Mouse (Mus musculus) left cerebral cortex, postnatal 14 days (tissue): Measurements from ENCODE around the gene Zbtb20. TPM values are rescaled to one million over a fixed set of nuclear protein-coding genes. Genes with fewer than 3 reads are reported as not detected.

Source experiments
- DNase-seq, 2 experiments: peaks; one replicate each; pipeline ENCODE4 v3.0.0; 2021 to 2022; ENCODE audit warnings: low spot score in 2 of 2, mixed read lengths in 1 of 2
- intact Hi-C: fragments of 180-260 bp; cut with DNase I; formaldehyde crosslinking; loops from one replicate; pipeline ENCODE4 v1.15.1; 2025
- total RNA-seq, 2 experiments: library from RNA; stranded (reverse); gene quantifications; 2 replicates each; pipeline ENCODE4 v1.2.3; 2021

The Zbtb20 gene
- total RNA-seq, 2 experiments from 2014 or later: 48.4 to 53.0 TPM

DNA sequence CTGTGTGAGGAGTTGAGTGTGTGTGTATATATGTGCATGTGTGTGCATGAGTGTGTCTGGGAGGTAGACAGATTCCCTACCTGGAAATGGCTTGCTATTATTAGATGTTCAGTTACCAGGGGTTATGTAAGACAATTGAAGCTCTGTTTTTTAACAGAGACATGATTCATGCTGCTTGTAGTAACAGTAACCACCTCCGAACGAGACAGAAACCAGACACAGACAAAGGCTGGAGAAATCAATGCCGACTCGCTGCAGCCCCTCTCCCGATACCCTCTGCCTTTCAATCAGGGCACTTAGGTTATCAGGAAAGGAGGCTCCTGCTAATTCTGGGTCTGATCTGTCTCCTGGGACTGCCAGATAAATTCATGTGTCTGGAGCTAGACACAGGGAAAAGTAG, 681.7 kb downstream of the Zbtb20 start:
- DNase-seq: no peak
- intact Hi-C loops: no loop called here

DNA sequence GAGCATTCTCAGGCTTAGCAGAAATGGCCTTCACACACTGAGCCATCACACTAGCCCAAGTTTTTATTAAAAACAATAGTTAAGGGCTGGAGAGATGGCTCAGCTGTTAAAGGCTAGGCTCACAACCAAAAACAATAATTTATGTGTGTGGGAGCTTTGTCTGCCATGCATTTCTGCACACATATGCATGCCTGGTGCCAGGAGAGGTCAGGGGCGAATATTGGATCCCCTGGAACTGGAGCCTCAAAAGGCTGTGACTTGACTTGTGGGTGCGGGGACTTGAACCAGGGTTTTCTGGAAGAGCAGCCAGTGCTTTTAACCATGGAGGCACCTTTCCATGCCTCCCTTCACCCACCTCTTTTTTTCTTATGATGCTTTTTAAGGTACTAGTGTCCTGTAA, 685.6 kb downstream of the Zbtb20 start:
- no peak for DNase-seq
- intact Hi-C loops: no loop called here

DNA sequence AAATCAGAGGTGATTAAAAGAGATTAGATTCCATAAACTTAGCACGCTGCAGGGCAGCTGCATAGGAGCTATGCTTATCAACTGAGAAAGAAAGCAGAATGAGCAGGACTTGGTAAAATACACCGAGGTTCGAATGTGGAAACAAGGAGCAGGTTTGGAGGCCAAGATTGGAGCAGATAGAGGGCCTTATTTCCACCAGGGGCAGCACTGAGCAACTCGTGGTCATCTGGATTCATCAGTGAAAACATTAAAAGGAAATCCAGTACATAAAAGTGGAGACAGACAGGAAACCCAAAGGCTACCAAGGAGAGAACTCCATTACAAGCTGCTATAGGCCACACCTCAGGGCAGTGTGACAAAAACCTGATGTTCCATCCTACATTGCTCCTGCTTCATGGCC, 686.3 kb downstream of the Zbtb20 start:
- no peak for DNase-seq
- intact Hi-C loops: no loop called here

DNA sequence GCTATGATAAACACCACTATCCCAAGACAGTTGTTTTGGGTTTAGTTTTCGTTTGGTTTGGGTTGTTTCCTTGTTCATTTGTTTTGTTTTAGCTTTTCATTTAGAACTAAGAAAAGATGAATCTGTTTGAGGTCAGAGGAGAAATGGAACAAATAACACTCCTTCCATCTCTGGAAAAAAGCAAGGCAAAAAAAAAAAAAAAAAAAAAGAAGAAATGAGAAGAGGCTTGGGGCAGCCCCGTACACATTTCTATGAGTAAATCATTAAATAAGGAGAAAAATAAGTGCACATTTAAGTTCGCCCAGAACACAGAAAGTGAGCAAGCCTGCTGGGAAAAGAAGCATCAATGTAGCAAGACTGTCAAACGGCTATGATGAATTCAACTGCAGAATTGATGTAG, 690.2 kb downstream of the Zbtb20 start:
- DNase-seq: no peak
- intact Hi-C loops: no loop called here

DNA sequence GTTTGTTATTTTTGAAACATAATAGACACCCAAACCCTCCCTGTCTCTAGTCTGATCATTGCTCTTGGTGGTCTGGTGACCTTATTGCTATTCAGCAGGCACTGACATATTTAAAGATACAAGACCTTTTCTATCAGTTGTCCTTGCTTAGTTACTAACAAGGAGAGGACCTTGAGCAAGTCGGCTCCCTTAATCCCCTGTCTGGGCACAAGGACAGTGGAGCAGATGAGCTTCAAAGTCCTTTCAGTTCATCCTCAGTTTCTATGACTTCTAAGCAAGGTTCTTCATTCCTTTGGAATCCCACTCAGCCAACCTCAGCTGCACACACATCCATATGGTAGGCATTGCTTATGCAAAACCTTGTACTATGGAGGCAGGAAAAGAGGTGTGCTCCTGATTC, 690.8 kb downstream of the Zbtb20 start:
- intact Hi-C loops: no loop called here
- no peak for DNase-seq

DNA sequence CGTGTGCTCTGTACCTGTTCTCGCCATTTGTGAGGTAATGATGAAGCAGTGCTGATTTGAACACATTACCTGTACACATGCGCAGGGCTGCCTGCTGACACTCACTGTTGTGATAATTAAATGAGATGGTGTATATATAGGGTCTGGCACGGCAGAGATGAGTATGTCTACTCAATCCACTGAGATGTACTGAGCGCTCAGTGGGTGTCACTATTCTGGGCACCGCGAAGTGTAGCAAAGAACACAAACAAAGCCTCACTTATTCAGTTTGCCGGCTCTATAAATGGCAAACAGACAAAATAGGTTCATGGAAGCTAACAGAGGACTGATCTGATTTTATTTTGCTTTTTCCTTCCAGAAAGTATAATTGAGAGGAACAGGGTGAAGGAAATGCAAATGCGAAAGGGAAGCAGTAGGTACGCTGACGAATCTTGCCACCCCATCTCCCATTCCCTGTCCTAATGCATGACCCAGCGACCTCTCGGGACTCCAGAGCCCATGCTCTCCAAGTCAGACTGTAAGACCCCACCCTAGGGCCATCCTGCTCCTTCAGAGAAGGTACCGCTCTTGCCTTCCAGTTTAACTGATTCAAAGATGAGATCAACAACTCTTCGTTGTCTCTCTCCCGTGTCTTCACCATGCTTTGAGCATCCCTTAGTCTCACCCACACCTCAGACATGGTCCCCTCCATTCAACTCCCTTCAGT, 695.8 kb downstream of the Zbtb20 start:
- no peak for DNase-seq
- intact Hi-C loops: loop anchor here (5.0 kb wide), 1 partner anchor 59 kb away; no protein-coding TSS in a partner anchor

DNA sequence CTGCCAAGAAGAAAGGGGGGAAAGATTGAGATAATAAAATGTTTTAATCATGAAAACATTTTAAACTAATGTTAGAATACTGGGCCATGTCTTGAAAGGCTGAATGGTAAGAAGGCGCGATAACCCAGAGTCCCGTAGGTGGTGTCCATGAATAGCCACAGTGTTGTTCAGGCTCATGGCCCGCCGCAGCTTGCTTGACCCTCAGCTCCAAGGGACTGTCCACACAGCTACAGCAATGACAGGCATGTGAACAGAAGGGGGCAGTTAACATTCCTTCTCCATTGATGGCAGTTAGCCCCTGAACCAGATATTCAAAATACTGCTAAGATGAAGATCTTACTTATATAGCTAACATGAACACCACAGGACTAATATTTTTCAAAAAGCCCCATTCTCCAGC, 696.5 kb downstream of the Zbtb20 start:
- DNase-seq: no peak
- intact Hi-C loops: loop anchor here (5.0 kb wide), 1 partner anchor 60 kb away; no protein-coding TSS in a partner anchor

DNA sequence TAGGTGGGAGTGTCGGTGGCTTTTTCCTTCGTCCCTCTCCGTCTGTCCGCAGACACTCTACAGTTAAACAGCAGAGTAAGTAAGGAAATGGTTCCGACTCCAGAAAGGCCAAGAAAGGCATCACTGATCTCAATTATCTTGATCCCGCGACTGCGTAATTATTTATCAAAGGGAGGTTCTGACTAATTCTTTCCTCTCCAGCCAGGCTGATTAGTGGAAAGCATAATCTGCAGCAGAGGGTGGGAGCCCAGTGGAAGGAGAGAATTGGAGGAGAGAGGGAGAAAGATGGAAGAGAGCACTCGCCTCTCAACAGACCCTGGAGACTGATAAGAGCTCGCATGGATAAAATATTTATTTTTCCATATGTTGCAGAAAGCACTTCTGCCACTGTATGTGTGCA, 697.1 kb downstream of the Zbtb20 start:
- intact Hi-C loops: loop anchor here (5.0 kb wide), 1 partner anchor 60 kb away; no protein-coding TSS in a partner anchor
- no peak for DNase-seq

DNA sequence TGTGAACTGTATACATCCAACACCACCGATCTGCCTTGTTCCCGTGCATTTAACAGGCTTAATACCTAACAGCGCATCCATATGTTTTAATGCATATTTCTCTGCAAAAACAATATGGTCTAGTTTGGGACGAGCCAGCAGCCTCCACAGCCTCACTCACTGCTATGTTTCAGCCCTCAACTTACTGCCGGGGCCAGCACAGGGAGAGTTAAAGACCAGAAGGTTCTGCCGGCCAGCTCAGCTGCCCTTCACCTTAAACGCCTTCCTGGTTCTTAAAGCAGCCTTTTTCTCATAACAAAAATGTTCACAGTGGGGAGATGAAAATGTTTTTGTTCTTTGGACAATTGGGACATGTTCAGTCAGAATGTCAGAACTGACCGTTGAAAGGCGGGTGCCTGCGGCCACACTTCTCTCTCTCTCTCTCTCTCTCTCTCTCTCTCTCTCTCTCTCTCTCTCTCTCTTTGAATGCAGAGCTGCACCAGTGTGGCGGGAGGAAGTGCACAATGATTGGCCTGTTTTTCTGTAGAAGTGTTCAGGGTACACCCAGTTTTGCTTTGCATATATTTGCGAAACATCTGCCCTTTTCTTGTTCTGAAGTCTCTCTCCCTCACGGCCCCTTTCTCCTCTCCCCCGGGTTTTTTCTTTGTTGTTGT, 697.6 kb downstream of the Zbtb20 start:
- intact Hi-C loops: loop anchor here (5.0 kb wide), 1 partner anchor 61 kb away; no protein-coding TSS in a partner anchor
- DNase-seq: no peak

DNA sequence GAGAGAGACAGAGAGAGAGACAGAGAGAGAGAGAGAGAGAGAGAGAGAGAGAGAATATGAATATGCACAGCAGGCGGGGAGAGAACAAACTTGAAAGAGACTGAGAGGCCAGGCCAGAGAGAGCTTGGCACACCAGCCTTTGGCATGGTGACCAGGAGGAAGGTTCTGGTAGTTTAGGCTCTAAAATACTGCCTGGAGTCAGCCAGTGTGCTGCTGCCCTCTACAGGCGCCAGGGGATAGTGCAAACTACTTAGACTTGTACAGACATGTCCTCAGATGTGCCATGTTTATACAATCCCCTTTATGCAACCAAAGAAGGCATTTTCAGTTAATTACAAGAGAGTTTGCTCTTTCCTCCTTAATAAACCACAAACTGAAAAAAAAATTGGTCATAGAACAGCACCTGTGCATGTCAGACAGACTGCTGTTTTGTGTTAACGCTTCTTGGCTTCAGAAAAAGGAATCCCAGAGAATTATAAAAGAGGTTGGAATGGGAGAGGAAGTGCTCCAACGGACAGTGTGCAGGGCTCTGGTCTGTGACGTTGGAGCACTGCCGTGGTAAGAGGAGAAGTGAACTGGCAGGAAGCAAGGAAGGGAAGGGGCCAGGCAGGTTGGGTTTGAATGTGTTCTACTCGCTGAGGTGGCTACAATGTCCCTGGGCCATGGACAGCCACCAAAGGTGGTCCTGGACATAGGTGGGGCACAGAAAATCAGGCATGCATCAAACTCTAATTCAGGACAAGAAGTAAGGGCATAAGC, 698.5 kb downstream of the Zbtb20 start:
- intact Hi-C loops: loop anchor here (5.0 kb wide), 1 partner anchor 62 kb away; no protein-coding TSS in a partner anchor
- DNase-seq: peak; percentile 95 to 97

DNA sequence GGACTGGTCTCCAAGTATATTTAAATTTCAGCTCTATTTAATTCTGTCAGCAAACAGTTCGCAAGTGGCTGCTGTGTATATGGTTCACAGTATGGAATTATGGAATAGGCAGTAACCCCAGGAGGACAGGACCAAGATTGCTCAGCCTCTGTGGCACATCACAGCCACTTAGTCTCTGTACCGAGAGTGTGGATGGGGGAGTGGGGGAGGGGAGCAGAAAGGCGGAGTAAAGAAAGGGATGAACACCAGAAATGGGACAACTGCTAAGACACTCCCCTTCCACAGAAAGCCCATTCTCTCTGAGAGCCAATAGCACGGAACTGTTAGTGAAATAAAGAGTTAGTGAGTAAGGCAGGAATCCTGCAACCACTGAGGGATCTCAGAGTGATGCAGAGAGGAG, 699.4 kb downstream of the Zbtb20 start:
- intact Hi-C loops: no loop called here
- DNase-seq: no peak

DNA sequence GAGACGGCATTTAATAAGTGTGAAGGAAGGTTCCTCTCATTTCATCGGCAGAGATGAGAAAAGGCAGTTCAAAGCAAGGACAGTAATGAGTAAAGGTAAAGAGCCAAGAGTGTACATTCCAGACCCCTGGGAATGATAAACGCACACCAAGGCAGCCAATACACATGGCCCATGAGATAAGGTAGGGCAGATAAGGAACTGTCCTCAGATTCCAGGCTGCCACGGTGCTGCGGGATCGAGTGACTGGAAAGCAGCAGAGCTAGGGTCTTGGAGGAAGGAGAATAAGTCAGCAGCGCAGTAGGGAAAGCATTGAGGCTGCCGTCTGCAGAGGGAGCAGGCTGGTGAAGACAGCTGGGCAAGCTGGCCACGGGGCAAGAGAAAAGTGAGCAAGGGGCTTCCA, 699.8 kb downstream of the Zbtb20 start:
- intact Hi-C loops: no loop called here
- DNase-seq: no peak

DNA sequence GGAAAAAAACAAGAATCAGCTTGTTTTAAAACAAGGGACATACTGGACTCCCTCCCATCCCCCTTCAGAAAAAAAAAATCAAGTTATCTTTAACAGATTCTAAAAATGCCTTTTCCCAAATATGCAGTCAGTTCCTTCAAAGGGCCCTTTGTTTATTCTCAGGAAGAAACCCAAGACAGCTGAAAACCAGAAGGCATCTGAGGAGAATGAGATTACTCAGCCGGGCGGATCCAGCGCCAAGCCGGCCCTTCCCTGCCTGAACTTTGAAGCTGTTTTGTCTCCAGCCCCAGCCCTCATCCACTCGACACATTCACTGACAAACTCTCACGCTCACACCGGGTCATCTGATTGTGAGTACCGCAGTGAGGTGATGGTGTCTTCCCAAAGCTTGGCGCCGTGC, 701.7 kb downstream of the Zbtb20 start:
- DNase-seq: peak; percentile 51 to 61
- intact Hi-C loops: no loop called here

DNA sequence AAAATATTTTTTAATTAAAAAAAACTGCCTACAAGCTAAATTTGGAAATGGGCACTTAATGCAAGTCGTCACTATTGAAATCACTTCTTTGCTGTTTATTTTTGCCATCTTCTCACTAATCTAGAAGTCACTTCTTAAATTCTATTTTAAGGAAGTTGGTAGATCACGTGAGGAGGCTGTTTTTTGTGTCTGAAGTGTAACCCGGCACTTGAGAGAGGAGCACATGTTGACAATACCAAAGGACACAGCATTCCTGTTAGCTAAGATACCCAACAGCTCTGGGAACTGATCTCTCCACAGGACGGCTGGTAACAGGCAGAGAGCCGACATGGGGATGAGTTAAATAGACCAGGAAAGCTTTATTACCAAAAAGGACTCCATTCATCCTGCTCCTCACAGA, 702.7 kb downstream of the Zbtb20 start:
- no peak for DNase-seq
- intact Hi-C loops: no loop called here

DNA sequence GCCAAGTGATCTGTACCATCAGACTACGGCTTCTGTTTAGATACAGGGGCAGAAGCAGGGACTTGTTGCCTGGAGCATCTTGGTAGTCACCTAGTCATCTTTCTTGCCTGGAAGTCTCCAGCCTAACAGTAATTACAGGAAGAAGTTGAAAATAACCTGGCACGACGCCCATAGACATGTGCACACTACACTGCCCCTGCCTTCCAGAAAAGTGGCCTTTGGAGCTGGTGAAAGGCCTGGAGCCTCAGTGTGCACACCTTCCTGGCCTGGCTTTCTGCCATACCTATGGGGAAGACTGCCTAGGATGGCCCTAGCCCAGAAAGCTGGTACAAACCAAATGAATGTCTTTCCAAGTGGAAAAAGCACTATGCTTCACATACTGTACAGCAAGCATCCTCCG, 703.4 kb downstream of the Zbtb20 start:
- intact Hi-C loops: no loop called here
- DNase-seq: no peak

DNA sequence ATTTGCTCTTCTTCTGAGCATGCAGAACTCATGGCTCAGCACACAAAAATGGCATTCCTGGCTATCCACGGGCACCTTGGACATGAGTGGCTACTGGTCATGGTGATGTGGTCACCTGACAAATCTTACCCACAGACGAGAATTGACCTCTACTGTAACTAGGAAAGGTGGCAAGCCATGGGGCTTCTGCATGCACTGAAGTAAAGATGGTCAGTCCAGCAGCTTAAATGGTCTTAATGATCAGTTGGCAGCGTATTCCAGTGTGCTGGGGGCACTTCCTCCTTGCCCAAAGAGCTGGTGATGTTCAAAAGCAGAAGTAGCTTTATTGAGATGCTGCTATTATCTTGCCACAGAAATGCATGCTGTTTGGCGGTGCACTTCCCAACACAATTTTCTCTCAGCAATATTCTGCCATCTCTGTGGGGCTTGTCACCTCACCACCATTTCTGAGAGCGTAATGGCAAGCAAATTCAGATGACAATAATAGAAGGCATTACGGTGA, 704.7 kb downstream of the Zbtb20 start:
- intact Hi-C loops: no loop called here
- no peak for DNase-seq

DNA sequence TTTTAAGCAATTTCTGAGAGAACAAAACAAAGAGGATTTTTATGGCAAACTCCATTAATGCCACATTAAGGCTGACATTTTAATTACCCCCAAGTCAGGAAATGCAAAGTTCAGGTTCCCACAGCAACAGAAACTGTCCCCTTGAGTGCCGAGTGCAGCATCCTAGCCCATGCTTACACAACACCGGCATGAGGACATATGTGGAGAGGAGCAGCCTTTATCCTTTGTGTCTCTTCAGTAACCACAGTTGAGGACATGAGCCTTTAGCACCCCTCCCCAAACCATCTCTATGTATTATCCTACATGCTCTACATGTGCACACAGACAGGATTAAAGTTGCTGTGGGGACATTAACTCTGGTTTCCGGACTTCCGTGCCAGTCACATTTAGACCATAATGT, 705.9 kb downstream of the Zbtb20 start:
- no peak for DNase-seq
- intact Hi-C loops: no loop called here

DNA sequence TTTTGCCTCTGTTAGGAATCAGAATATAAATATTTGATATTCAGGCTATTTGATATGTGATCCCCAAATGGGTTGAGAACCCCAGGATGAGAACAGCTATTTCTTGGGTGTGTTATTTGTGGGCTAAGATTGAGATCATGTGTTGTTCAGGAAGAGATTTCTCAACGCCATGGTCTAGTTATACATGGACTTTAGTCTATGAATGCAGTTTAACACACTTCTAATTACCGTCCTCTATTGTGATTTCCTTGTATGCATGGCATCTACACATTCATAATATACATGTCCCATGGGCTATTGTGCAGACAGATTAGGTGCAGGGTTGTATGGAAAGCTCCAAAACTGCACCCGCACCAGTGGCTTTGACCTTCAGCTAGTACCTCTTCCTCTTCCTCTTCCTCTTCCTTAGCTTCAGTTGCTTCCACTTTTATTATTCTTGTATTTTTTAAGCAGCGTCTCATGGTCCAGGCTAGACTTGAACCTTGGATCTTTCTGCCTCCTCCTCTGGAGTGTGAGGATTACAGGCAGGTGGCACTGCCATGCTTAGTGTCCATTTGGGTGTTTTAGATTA, 711.3 kb downstream of the Zbtb20 start:
- intact Hi-C loops: no loop called here
- DNase-seq: no peak

DNA sequence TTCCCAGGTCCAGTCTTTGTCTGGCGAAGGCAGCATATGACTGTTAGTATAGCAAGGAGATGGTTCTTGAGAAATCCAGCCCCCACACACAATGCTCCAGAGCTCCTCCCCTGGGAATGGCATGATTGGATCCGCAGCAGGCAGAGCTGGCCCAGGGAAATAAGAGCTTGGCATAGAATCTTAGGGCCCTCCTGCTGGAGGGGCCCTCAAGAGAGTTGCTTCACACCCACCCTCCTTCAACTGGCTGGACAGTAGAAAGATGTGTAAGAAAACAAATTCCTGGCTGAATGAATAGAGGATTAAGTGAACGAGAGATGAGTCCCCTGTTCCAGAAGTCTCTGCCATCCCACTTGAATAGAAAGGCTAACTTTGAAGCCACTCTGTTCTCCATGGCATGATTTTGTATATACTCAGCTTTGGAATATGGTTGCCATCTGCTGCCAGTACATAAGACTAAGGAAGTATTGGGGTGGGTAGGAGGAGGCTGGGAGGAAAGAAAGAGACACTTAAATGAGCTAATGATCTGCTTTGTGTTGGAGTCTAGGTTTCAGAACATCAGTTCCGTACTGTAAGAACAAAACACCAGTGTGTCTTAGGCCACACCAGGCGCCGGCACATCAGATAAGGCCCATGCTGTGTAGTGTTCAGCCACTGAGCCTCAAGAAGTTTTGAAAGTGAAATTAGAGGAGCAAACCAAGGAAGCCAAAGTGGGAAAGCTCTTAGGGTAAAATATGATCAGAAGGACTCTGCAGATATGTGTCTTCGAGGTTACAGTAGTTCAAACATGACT, 715.2 kb downstream of the Zbtb20 start:
- intact Hi-C loops: loop anchor here (5.0 to 10.0 kb wide), 2 partner anchors 49 to 1416 kb away; no protein-coding TSS in a partner anchor
- DNase-seq: no peak
